Mouse (Mus musculus): ENCODE data around the gene Tmem163.

Gene Tmem163

DNA sequence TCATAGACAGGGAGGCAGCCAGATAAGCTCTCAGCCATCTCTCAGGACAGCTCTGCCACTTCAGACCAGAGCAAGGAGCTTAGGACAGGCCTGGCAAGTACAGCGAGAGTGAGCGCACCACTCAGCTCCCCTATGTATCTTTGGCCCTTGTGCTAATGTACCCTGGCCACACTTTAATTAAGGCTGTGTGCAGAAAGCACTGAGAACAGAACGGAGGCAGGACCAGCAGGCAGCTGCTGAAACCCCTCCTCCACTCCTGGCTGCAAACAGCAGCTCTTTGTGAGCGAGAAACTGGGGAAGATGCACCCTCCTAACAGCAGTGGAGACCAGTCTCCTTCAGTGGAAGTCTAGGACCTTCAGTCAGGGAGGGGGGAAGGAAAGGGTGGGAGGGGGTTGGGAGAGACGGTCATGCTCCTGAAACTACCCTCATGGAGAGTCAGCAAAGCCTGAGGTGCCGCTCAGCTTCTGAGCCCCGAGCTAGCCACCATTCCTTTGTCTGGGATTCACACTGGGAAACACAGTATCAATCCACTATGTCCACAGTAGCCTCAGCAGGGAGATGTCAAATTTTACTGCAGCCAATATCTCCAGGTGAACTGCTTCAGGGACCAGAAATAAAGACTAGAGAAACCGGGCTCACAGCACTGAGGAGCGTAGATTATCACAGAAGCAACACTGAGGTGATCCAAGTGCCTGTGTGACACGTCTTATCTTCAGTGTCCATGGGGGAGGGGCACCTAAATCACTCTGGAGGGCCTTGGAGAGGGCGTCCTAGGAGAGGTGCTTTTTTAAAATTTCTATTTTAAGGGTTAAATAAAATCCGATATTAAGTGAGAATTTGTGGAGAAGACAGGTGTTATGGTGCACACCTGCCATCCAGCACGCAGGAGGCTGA is 18.0 kb downstream of the Tmem163 start:
- in situ Hi-C loops (cut with MboI, MseI): loop anchor here (10.0 to 25.0 kb wide), 2 partner anchors 499 to 1183 kb away; no protein-coding TSS in a partner anchor

DNA sequence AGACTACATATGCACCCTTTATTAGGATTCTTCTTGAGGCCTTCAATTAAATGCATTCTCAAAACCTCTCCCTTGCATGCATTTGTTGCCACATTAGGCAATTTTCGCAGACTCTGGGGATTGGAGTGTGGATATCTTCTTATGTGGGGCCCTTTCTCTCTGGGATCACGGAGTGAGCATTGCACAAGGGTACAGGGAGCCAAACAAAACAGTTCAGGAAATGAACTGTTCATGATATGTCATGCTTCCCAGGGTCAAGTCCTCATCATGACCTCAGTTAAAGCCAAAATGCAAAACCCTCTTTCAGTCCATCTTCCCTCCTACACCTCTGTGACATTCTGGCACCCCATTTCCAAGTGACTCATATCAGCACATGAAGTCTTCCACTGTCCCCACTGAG is 27.8 kb downstream of the Tmem163 start:
- in situ Hi-C loops (cut with MboI, MseI): loop anchor here (25.0 kb wide), 1 partner anchor 489 kb away; no protein-coding TSS in a partner anchor

- in situ Hi-C loops (cut with MboI, MseI): no loop called here
These were observed 36.2 kb downstream of the Tmem163 start for GRCm38 (mm10) chr1:127642976-127643769.

DNA sequence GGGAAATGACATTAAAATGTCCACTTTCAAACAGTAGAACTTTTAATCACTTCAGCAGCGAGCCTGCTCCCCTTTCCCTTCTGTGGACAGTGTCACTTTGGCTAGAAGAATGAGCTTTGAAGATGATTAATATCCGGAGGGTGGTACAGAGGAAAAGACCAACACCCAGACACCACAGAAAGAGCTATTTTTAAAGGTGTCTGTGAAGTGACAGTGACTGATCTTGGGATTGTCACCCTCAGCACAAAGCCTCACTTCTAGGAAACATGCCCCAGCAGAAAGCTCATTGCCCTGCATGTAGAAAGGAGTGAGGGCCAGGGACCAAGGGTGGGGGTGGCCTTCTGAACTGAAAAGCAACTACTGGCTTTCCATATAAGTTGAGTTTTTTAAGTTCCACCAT is 41.4 kb downstream of the Tmem163 start:
- in situ Hi-C loops (cut with MboI, MseI): no loop called here

- in situ Hi-C loops (cut with MboI, MseI): loop anchor here (10.0 kb wide), 1 partner anchor 202 kb away; no protein-coding TSS in a partner anchor
These were observed 52.2 kb downstream of the Tmem163 start for GRCm38 (mm10) chr1:127627151-127627550.

- in situ Hi-C loops (cut with MboI, MseI): loop anchor here (10.0 kb wide), 1 partner anchor 201 kb away; no protein-coding TSS in a partner anchor
These were observed 53.6 kb downstream of the Tmem163 start for GRCm38 (mm10) chr1:127625577-127626362.

- in situ Hi-C loops (cut with MboI, MseI): loop anchor here (10.0 kb wide), 1 partner anchor 198 kb away; no protein-coding TSS in a partner anchor
These were observed 57.0 kb downstream of the Tmem163 start for GRCm38 (mm10) chr1:127622349-127622748.

GRCm38 (mm10) chr1:127619036-127619435 is 60.3 kb downstream of the Tmem163 start:
- in situ Hi-C loops (cut with MboI, MseI): no loop called here

DNA sequence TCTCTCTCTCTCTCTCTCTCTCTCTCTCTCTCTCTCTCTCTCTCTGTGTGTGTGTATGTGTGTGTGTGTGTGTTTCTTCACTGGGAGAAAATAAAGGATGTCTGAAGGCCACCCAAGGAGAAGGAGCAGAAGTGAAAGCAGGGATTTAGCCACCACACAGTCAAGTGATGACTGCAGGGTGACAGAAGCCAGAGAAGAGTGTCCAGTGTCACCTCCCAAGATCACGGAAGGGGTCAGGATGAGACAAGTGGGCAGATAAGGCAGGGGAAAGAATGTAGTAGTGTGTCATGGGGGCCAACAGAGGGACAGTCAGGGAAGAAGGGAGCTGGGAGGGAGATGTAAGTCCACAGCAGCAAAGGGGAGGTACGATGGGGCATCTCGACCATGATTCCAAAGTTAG is 69.0 kb downstream of the Tmem163 start:
- in situ Hi-C loops (cut with MboI, MseI): no loop called here

DNA sequence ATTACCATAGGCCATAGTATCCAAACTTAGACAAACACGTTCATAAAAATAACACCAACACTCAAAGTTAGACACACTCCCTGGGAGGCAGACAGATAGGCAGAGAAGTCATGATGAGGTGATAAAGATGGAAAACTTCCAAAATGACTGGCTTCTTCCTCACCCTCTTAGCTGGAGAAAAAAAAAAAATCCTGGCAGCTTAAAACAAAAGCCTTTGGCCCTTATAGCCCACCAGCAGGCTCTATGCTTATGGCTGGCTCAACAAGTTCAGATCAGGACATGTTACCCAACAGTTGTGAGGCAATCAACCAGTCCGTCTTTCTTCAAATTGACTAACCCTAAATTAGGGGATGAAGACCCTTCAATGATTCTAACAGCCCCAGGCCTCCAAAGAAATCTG is 69.5 kb downstream of the Tmem163 start:
- in situ Hi-C loops (cut with MboI, MseI): no loop called here

GRCm38 (mm10) chr1:127608326-127608725 is 71.0 kb downstream of the Tmem163 start:
- in situ Hi-C loops (cut with MboI, MseI): no loop called here

DNA sequence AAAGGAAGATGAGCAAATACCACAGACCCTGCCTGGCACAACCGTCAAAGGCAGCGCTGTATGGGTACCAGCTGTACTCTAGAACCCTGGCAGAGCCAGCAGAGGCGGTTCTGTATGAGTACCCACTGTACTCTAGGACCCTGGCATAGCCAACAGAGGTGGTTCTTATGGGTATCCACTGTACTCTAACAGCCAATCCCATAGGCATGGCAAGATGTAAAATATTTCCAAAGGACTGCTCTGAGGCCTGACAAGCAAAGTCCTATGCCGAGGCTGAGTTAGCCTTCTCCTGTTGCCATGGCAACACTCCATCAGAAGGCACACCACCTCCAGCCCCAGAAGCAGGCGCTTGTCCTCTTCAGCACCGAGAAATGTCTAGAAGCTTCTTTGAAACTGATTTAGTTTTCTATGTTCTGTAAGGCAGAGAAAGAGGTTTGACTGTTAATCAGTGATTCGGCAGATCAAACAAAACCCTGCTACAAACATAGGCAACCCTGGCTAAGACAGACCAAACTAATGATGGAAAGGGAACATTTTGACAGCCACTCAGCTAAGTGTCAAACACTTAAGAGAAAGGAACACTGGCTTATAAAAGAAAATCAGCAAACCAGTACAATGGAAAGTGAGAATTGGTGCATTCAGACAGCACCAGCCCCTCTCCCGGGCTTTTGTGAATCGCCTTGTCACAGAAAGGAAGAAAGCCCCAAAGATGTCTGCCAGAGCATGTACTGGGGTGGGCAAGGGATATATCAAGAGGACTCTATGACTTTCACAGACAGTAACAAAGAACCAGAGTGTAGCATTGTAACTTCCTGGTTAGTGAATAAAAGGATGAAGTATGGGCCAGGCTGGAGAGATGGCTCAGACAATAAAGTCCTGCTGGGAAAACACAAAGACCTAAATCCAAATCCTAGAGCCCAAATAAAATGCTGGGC is 75.4 kb downstream of the Tmem163 start:
- in situ Hi-C loops (cut with MboI, MseI): no loop called here

DNA sequence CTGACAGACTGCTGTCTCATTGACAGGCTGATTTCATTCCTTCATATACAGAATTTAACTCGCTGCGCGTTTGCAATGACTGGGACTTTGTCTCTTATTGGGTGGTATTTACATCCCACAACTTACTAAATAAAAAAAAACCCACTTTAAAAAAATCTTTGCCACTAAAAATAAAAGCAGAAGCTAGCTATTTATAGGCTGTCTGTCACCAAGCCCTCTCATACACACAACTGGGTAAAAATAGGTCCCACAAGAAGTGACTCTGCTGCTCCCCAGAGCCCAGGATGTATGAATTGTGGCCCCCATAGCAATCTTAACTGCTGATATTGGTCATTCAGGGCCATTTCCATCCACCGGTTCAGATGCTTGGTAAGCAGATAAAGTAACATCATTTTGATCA is 83.2 kb downstream of the Tmem163 start:
- in situ Hi-C loops (cut with MboI, MseI): no loop called here

DNA sequence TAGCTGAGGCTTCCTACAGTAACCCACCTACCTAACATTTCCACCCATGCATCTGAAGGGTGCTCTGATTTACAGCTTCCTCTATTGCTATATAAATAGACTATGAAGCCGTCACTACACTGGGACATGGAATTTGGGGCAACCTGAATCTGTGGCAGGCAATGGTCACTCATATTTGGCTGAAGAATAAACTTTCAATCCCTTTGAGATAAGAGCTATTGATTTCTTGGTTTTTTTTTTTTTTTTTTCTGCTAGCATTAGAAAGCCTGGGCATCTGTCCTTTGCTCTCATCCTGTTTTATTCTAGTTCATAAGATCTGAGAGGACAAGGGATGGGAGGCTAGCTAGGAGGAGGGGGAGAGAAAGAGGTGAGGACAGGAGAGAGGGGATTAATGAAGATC is 83.6 kb downstream of the Tmem163 start:
- in situ Hi-C loops (cut with MboI, MseI): no loop called here

GRCm38 (mm10) chr1:127589542-127589941 is 89.8 kb downstream of the Tmem163 start:
- in situ Hi-C loops (cut with MboI, MseI): no loop called here

- in situ Hi-C loops (cut with MboI, MseI): no loop called here
These were observed 92.3 kb downstream of the Tmem163 start for GRCm38 (mm10) chr1:127587071-127587470.

- in situ Hi-C loops (cut with MboI, MseI): no loop called here
These were observed 93.2 kb downstream of the Tmem163 start for GRCm38 (mm10) chr1:127586156-127586555.

DNA sequence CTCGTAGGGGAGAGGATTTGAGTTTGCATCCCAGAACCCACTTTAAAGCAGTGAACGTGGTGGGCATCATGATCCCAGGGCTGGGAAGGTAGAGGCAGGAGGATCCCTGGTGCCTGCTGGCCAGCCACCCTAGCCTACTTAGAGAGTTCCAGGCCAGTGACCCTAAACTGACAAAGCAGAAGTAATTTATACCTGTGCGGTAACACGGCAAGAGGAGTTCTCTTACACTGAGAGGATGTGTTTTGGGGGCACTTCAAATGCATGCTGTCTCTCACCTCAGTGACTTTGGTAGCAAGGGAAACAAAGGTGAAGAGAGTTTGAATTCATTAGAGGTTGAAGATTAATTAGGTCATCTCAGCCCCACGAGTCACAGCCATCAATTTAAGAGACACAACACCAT is 101.4 kb downstream of the Tmem163 start:
- in situ Hi-C loops (cut with MboI, MseI): no loop called here

DNA sequence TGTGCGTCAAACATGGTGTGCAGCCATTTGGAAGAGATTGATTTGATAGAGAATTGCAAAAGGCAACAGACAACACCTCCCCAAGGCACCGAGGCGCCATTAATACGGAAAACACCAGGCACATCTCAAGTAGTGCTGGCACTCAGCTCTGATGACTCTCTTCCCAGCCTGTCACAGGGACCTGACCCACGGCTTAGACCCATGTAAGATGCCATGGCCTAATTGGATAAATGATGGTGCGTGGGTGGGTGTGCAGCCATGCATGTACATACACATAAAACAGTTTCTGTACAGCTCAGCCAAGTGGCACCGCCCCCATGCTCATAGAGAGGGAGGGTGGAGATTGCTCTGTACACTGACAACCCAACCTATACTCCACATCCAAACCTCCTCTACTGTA is 102.3 kb downstream of the Tmem163 start:
- in situ Hi-C loops (cut with MboI, MseI): no loop called here

DNA sequence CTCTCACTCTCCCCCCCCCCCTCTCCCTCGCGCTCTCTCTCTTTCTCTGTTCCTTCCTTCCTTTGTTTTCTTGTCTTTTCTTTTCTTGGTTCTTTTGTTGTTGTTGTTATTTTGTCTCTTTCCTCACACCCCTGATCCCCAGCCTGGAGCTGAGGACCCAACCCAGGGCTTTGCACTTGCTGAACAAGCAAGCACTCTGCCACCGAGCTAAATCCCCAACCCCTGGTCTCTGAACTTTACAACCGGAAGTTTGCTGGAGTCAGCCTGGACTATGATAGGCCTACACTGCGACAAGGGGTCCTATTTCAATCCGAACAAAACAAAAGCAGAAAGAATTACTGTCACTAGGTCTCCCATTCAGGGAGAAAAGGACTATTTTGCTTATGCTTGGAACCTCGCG is 102.8 kb downstream of the Tmem163 start:
- in situ Hi-C loops (cut with MboI, MseI): no loop called here
